Mouse (Mus musculus) cortical plate, adult 2 months (tissue): ENCODE results near the gene Hsd17b7.
"Not testable (repeated sequence)": the region's sequence is repeated elsewhere in the genome, so short reads cannot be mapped to it uniquely, and the experiment has no call there.

Source experiments
- CTCF ChIP-seq: fragments of 200-500 bp; IDR thresholded peaks from 2 replicates; pipeline ENCODE4 v1.5.1; 2011; ENCODE audit warnings: mild to moderate bottlenecking, control low read depth, low read length; ENCODE audit not compliant: insufficient read depth; ENCODE audit errors: extremely low read depth
- POLR2A ChIP-seq: fragments of 200-500 bp; IDR thresholded peaks from 2 replicates; pipeline ENCODE4 v1.6.1; 2011; ENCODE audit warnings: mild to moderate bottlenecking, low read length, control low read depth; ENCODE audit not compliant: insufficient read depth; ENCODE audit errors: extremely low read depth

DNA sequence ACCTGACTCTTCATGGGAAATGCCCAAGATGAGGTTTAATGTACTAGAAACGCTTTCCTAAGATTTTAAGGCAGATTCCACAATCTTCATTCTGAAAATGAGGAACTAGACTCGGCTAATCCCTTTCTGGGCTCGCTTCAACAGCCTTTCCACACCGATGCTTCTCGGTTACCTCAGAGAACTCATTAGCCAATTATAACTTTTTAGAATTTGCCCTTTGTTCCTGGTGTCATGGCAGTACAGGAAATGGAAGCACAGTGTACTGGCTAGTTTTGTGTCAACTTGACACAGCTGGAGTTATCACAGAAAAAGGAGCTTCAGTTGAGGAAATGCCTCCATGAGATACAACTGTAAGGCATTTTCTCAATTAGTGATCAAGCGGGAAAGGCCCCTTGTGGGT is 24.9 kb upstream of the Hsd17b7 start:
- TF ChIP-seq POLR2A, CTCF: not testable (repeated sequence)
